In the genomic region with DNA sequence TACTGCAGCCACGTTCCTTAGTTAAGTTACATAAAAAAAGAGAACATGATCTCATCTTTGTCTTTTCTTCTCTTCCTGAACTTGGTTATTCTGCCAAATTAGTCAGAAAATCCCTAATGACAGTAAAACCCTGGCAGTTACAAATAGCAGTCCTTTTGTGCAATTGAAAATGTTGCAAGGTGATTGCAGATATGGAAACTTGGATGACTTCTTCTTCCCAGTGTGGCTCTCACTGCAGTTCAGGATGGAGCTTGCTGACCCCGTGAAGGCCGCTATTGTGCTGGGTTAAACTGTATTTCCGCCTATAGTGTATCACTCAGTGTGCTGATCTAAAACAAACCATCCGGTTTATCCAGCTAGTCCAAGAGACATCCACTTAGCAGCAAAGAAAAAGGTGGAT, we compare ENCODE assay signal across 11 mouse cellular contexts. TPM values are rescaled to one million over a fixed set of nuclear protein-coding genes. Genes with fewer than 3 reads are reported as not detected.
DNase-seq lines count a peak whose midpoint lies in the region; ATAC-seq and TF ChIP-seq lines count a peak whose summit lies in the region.
"Had no signal": no experiment of that assay in that cellular context is flagged by ENCODE, and none has a peak within 500 bp of the region (broad histone marks: within the 10 kb centered on the region; RNA-seq: fewer than 3 reads in every experiment).

No protein-coding gene starts in this region.

- no peaks in the 10 kb centered on the region for H3K36me3 ChIP-seq in heart, embryonic 11.5 days (ENCODE audit: control insufficient read depth, insufficient read depth, low read length)
- no peaks in the 10 kb centered on the region for H3K36me3 ChIP-seq in heart, postnatal 0 days (replicated peaks; ENCODE audit: control insufficient read depth, insufficient read depth, low read length)

- peak; percentile 97 for DNase-seq in heart, adult 11 months
- DNase-seq in Muller cell, postnatal 12 days (ENCODE audit: inconsistent ontology term): peak; percentile 59
- peak; percentile 65 for DNase-seq in heart, postnatal 0 days (ENCODE audit: low spot score)
- peak; percentile 65 for DNase-seq in lung, postnatal 36 days
- no peak for DNase-seq in left cerebral cortex, adult 9 months (ENCODE audit: low spot score in 2 of 2)
- DNase-seq in embryo, embryonic 11 days: no peak
- DNase-seq in thymus, postnatal 14 days: no peak
- DNase-seq: thymus, adult 18-20 months had no signal

- H3K9ac ChIP-seq in heart, embryonic 11.5 days (ENCODE audit: low read depth, low read length): no peak overlapping the region
- H3K9ac ChIP-seq in heart, postnatal 0 days (replicated peaks; ENCODE audit: low read depth, low read length): no peak overlapping the region
- H3K9ac ChIP-seq: liver, embryonic 14.5 days had no signal

- 58% methylated on average over 5 of the region's 5 CpGs for WGBS in heart, embryonic 11.5 days (ENCODE audit: insufficient replicate concordance)
- 47% methylated on average over 5 of the region's 5 CpGs for WGBS in heart, postnatal 0 days

- no peak for TF ChIP-seq EP300 in heart, postnatal 0 days (IDR thresholded peaks at IDR 0.05; ENCODE audit: low read depth)

- ATAC-seq in heart, embryonic 11.5 days (replicated peaks; ENCODE audit: insufficient number of reproducible peaks, low FRiP score, low TSS enrichment): no peak
- peak; percentile 81 for ATAC-seq in heart, postnatal 0 days (ENCODE audit: insufficient read depth, low read depth)

- no peaks in the 10 kb centered on the region for H3K4me1 ChIP-seq in heart, embryonic 11.5 days (ENCODE audit: control insufficient read depth, insufficient read depth, low read length)
- H3K4me1 ChIP-seq in heart, postnatal 0 days (ENCODE audit: control insufficient read depth, insufficient read depth): peaks cover 3% of the 10 kb centered on the region; the same call in 1 of the 2 replicates

- H3K4me2 ChIP-seq in heart, embryonic 11.5 days: no peak overlapping the region
- H3K4me2 ChIP-seq in heart, postnatal 0 days (ENCODE audit: low read depth, low read length): no peak overlapping the region

- H3K9me3 ChIP-seq in heart, embryonic 11.5 days (replicated peaks; ENCODE audit: control insufficient read depth, low read length): no peaks in the 10 kb centered on the region
- no peaks in the 10 kb centered on the region for H3K9me3 ChIP-seq in heart, postnatal 0 days (replicated peaks; ENCODE audit: control insufficient read depth, low read length)

- no peak overlapping the region for H3K27ac ChIP-seq in heart, embryonic 11.5 days (ENCODE audit: low read depth, low read length)
- peak overlapping the region; percentile 83 for H3K27ac ChIP-seq in heart, postnatal 0 days (ENCODE audit: low read depth)
- H3K27ac ChIP-seq: liver, embryonic 14.5 days had no signal

- TF ChIP-seq CTCF in heart, postnatal 0 days (IDR thresholded peaks at IDR 0.05; ENCODE audit: low read depth): no peak

- no peaks in the 10 kb centered on the region for H3K27me3 ChIP-seq in heart, embryonic 11.5 days (ENCODE audit: control insufficient read depth, insufficient read depth, low read length)
- H3K27me3 ChIP-seq in heart, postnatal 0 days (ENCODE audit: control insufficient read depth, insufficient read depth, low read length): no peaks in the 10 kb centered on the region
- H3K27me3 ChIP-seq: CH12.LX had no signal

- no peak overlapping the region for H3K4me3 ChIP-seq in heart, embryonic 11.5 days (ENCODE audit: low read depth, low read length)
- no peak overlapping the region for H3K4me3 ChIP-seq in heart, postnatal 0 days (ENCODE audit: low read depth, low read length)

RNA-seq across cellular contexts. Expression of a gene that starts 36.4 kb away (rescaled TPM):
- polyA plus RNA-seq in heart, embryonic 11.5 days (2014; fragmentation: Nextera tagmentation; extraction: Ambion mirVana): 6.0 and 8.0 TPM in 2 replicates
- 19.2 and 21.2 TPM in 2 replicates for total RNA-seq in heart, postnatal 0 days (2014; rRNA removed; ENCODE audit: low replicate concordance)
- polyA plus RNA-seq in heart, postnatal 0 days (2015; fragmentation: Nextera tagmentation; extraction: Ambion mirVana): 8.5 and 9.5 TPM in 2 replicates

RNA-seq across cellular contexts. Expression of a gene that starts 59.1 kb away (rescaled TPM):
- polyA plus RNA-seq in heart, embryonic 11.5 days (2014; fragmentation: Nextera tagmentation; extraction: Ambion mirVana): 48.5 and 59.8 TPM in 2 replicates
- 33.9 and 45.5 TPM in 2 replicates for total RNA-seq in heart, postnatal 0 days (2014; rRNA removed; ENCODE audit: low replicate concordance)
- polyA plus RNA-seq in heart, postnatal 0 days (2015; fragmentation: Nextera tagmentation; extraction: Ambion mirVana): 56.7 and 57.1 TPM in 2 replicates

Comparison
In these comparisons a context has a peak if more than half of its experiments do, and no peak if none do; other contexts are left out.
1. DNase-seq: peak in heart, adult 11 months (single experiment), Muller cell, postnatal 12 days (single experiment), heart, postnatal 0 days (single experiment) and lung, postnatal 36 days (single experiment); none in left cerebral cortex, adult 9 months (0 of 2), embryo, embryonic 11 days (single experiment) and thymus, postnatal 14 days (single experiment).